Comparison of ENCODE assay signal across 8 mouse cellular contexts in genomic region chr11:75173095-75173798, GRCm38 (mm10). TPM values are rescaled to one million over a fixed set of nuclear protein-coding genes. Genes with fewer than 3 reads are reported as not detected.
A peak's percentile ranks its signal among the peaks of the same experiment; 100 is the strongest.
DNase-seq lines count a peak whose midpoint lies in the region; ATAC-seq and TF ChIP-seq lines count a peak whose summit lies in the region.

No protein-coding gene starts in this region.

- peaks cover 8% of the 10 kb centered on the region for H3K36me3 ChIP-seq in ES-Bruce4 (ENCODE audit: control insufficient read depth, insufficient read depth, low read length, poor library complexity, severe bottlenecking)
- H3K36me3 ChIP-seq in forebrain, embryonic 15.5 days, result peaks cover 5% of the 10 kb centered on the region; the same call in 1 of the 2 replicates
- no peaks in the 10 kb centered on the region; the same call in 1 of the 2 replicates for H3K36me3 ChIP-seq in lung, embryonic 15.5 days

- no peak overlapping the region for H3K27ac ChIP-seq in ES-Bruce4 (ENCODE audit: insufficient read depth, low read length)
- H3K27ac ChIP-seq in forebrain, embryonic 15.5 days (replicated peaks), result peak overlapping the region; percentile 73
- H3K27ac ChIP-seq in lung, embryonic 15.5 days, result no peak overlapping the region

- H3K4me2 ChIP-seq in forebrain, embryonic 15.5 days (replicated peaks), result peak overlapping the region; percentile 79
- peak overlapping the region; percentile 92 for H3K4me2 ChIP-seq in lung, embryonic 15.5 days

- no peak for TF ChIP-seq EP300 in ES-Bruce4 (IDR thresholded peaks at IDR 0.05; ENCODE audit: insufficient read depth, low read depth, low read length)

- H3K4me1 ChIP-seq in ES-Bruce4 (ENCODE audit: control insufficient read depth, insufficient read depth, low read length), result peaks cover 2% of the 10 kb centered on the region
- H3K4me1 ChIP-seq in forebrain, embryonic 15.5 days, result peaks cover 57% of the 10 kb centered on the region
- peaks cover 60% of the 10 kb centered on the region for H3K4me1 ChIP-seq in lung, embryonic 15.5 days

- no peaks in the 10 kb centered on the region for H3K9me3 ChIP-seq in ES-Bruce4 (replicated peaks; ENCODE audit: control insufficient read depth, insufficient read depth, low read length, poor library complexity, severe bottlenecking)
- H3K9me3 ChIP-seq in forebrain, embryonic 15.5 days, result no peaks in the 10 kb centered on the region
- H3K9me3 ChIP-seq in lung, embryonic 15.5 days, result no peaks in the 10 kb centered on the region

- WGBS in forebrain, embryonic 15.5 days, result under 1% methylated on average over 71 of the region's 71 CpGs
- WGBS in lung, embryonic 15.5 days, result under 1% methylated on average over 71 of the region's 71 CpGs

- peaks cover 18% of the 10 kb centered on the region for H3K27me3 ChIP-seq in ES-Bruce4 (ENCODE audit: control insufficient read depth, insufficient read depth, low read length, poor library complexity, severe bottlenecking)
- H3K27me3 ChIP-seq in forebrain, embryonic 15.5 days, result peaks cover 31% of the 10 kb centered on the region
- peaks cover 54% of the 10 kb centered on the region for H3K27me3 ChIP-seq in lung, embryonic 15.5 days

- peak; percentile 83 for DNase-seq in c-Kit-positive CD71-negative TER-119-negative erythroid progenitor cells, embryonic 14.5 days (ENCODE audit: low read depth)
- peak; percentile 91 for DNase-seq in heart, postnatal 4 days
- DNase-seq in layer of hippocampus, adult 9-10 months (ENCODE audit: low spot score), result peak; percentile 86
- DNase-seq in ovary, adult 18-20 months (ENCODE audit: low spot score), result peak; percentile 85
- peak; percentile 84 for DNase-seq in thymus, postnatal 0 days (ENCODE audit: low spot score)

- ATAC-seq in forebrain, embryonic 15.5 days (replicated peaks), result peak; percentile 60
- ATAC-seq in lung, embryonic 15.5 days (ENCODE audit: borderline replicate concordance, extremely low read depth, low FRiP score, low TSS enrichment), result peak; percentile 63

- H3K4me3 ChIP-seq in ES-Bruce4 (ENCODE audit: low read depth, low read length), result peak overlapping the region; percentile 76
- peak overlapping the region; percentile 83 for H3K4me3 ChIP-seq in forebrain, embryonic 15.5 days
- H3K4me3 ChIP-seq in lung, embryonic 15.5 days, result peak overlapping the region; percentile 62

- H3K9ac ChIP-seq in ES-Bruce4 (ENCODE audit: low read depth, poor library complexity, severe bottlenecking), result no peak overlapping the region
- peak overlapping the region; percentile 56 for H3K9ac ChIP-seq in forebrain, embryonic 15.5 days (replicated peaks)
- H3K9ac ChIP-seq in lung, embryonic 15.5 days, result peak overlapping the region; percentile 16; the same call in 1 of the 2 replicates

- TF ChIP-seq CTCF in ES-Bruce4 (IDR thresholded peaks at IDR 0.05; ENCODE audit: low read depth, low read length), result no peak

- no peak for TF ChIP-seq POLR2A in ES-Bruce4 (IDR thresholded peaks at IDR 0.05; ENCODE audit: insufficient read depth, low read length)

RNA-seq across cellular contexts. Expression of gene Hic1, which starts 3.9 kb away (rescaled TPM):
- polyA plus RNA-seq in ES-Bruce4 (2011; ENCODE audit: insufficient read depth, insufficient read length, low read depth, missing spikeins), result 0.28 and 0.38 TPM in 2 replicates
- 2.1 and 2.2 TPM in 2 replicates for polyA plus RNA-seq in forebrain, embryonic 15.5 days (2015; fragmentation: Nextera tagmentation; extraction: Ambion mirVana)
- total RNA-seq in heart, postnatal 4 days (2021), result 10 to 100 TPM; 42.6 to 49.5 TPM
- polyA plus RNA-seq in lung, embryonic 15.5 days (2015; fragmentation: Nextera tagmentation; extraction: Ambion mirVana), result 20.1 and 21.7 TPM in 2 replicates
- 8.3 and 11.0 TPM in 2 replicates for polyA plus RNA-seq in thymus, postnatal 0 days (2015; fragmentation: Nextera tagmentation; extraction: Ambion mirVana)

RNA-seq across cellular contexts. Expression of gene Ovca2, which starts 5.4 kb away (rescaled TPM):
- 13.1 and 14.2 TPM in 2 replicates for polyA plus RNA-seq in ES-Bruce4 (2011; ENCODE audit: insufficient read depth, insufficient read length, low read depth, missing spikeins)
- 15.4 and 21.6 TPM in 2 replicates for polyA plus RNA-seq in forebrain, embryonic 15.5 days (2015; fragmentation: Nextera tagmentation; extraction: Ambion mirVana)
- 1 to 10 TPM; 8.1 to 8.7 TPM for total RNA-seq in heart, postnatal 4 days (2021)
- 25.5 and 26.2 TPM in 2 replicates for polyA plus RNA-seq in lung, embryonic 15.5 days (2015; fragmentation: Nextera tagmentation; extraction: Ambion mirVana)
- 34.2 and 37.7 TPM in 2 replicates for polyA plus RNA-seq in thymus, postnatal 0 days (2015; fragmentation: Nextera tagmentation; extraction: Ambion mirVana)

RNA-seq across cellular contexts. Expression of gene Dph1, which starts 17.8 kb away (rescaled TPM):
- polyA plus RNA-seq in ES-Bruce4 (2011; ENCODE audit: insufficient read depth, insufficient read length, low read depth, missing spikeins), result 11.9 and 16.6 TPM in 2 replicates
- polyA plus RNA-seq in forebrain, embryonic 15.5 days (2015; fragmentation: Nextera tagmentation; extraction: Ambion mirVana), result 14.8 and 16.2 TPM in 2 replicates
- total RNA-seq in heart, postnatal 4 days (2021), result 10 to 100 TPM; 15.0 to 17.4 TPM
- polyA plus RNA-seq in lung, embryonic 15.5 days (2015; fragmentation: Nextera tagmentation; extraction: Ambion mirVana), result 20.4 and 21.0 TPM in 2 replicates
- polyA plus RNA-seq in thymus, postnatal 0 days (2015; fragmentation: Nextera tagmentation; extraction: Ambion mirVana), result 14.0 and 14.1 TPM in 2 replicates

RNA-seq across cellular contexts. Expression of gene Rtn4rl1, which starts 20.3 kb away (rescaled TPM):
- polyA plus RNA-seq in ES-Bruce4 (2011; ENCODE audit: insufficient read depth, insufficient read length, low read depth, missing spikeins), result 0.96 and 1.6 TPM in 2 replicates
- polyA plus RNA-seq in forebrain, embryonic 15.5 days (2015; fragmentation: Nextera tagmentation; extraction: Ambion mirVana), result 5.6 and 6.9 TPM in 2 replicates
- 10 to 100 TPM; 20.3 to 23.2 TPM for total RNA-seq in heart, postnatal 4 days (2021)
- 1.8 and 3.3 TPM in 2 replicates for polyA plus RNA-seq in lung, embryonic 15.5 days (2015; fragmentation: Nextera tagmentation; extraction: Ambion mirVana)
- polyA plus RNA-seq in thymus, postnatal 0 days (2015; fragmentation: Nextera tagmentation; extraction: Ambion mirVana), result 7.8 and 8.1 TPM in 2 replicates
